Mouse (Mus musculus) liver, adult 2 months (tissue): ENCODE results near the gene A430078G23Rik.

Experiments used
- CTCF ChIP-seq: fragments of 200-500 bp; IDR thresholded peaks from 2 replicates; pipeline ENCODE4 v1.5.1; 2011; ENCODE audit warnings: low read depth, low read length, control low read depth
- POLR2A ChIP-seq: fragments of 200-500 bp; IDR thresholded peaks from 2 replicates; pipeline ENCODE4 v1.6.1; 2011; ENCODE audit warnings: low read length, control low read depth; ENCODE audit not compliant: insufficient read depth; ENCODE audit errors: extremely low read depth

DNA sequence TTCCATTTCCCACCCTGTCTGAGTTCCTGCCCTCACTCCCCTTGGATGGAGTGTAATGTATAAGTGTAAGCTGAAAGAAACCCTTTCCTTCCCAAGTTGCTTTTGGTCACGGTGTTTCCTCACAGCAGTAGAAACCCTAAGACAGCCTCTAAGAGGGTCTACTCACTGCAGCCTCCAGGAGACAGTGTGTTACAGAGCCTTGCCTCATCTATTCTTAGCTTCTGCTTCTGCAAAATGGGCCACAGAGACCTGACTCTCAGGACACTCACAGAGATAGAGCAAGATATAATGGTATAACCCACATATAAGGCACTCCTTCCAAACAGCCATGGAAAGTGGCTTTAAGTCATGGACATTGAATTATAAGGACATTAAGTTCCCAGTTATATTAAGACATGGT lies 26.2 kb upstream of the A430078G23Rik start:
- TF ChIP-seq CTCF (no peak), POLR2A (no peak)
